Mouse (Mus musculus): ENCODE results near the gene Cdk2ap2.
"Not testable (repeated sequence)": the region's sequence is repeated elsewhere in the genome, so short reads cannot be mapped to it uniquely, and the experiment has no call there.

- not testable (repeated sequence) for TF ChIP-seq POLR2A (IDR thresholded peaks at IDR 0.05; ENCODE audit: borderline replicate concordance, control insufficient read depth, low read depth, low read length); CTCF (IDR thresholded peaks at IDR 0.05; ENCODE audit: control insufficient read depth, insufficient read depth, low read length)
Observed at GRCm38 (mm10) chr19:4135229-4135962, 38.4 kb downstream of the Cdk2ap2 start.

All from bone marrow, adult 2 months (tissue).